Comparison of ENCODE assay signal across 1 mouse cellular context in the genomic region with DNA sequence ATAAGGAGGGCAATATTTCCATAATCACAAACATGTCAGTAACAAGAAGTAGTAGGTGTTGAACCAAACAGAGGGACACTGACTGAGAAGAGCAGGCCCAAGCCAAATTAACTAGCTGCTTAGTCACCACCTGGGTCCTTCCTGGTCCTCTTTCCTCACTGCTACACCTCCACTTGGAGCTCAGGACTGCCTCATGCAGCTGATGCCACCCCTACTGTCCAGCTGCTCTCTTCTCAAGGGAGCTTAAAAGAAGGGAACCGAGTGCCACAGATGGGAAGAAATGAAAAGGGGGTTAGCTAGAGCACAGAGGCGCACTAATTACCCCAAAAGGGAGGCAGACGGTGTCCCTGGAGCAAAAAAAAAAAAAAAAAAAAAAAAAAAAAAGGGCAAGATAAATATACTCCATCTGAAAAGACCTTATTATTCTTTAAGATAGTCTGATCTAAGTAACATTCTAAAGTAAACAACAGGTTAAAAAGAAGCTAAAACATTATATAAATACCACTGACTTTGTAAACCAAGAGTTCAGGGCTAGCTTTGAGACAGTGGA.
TF ChIP-seq lines count a peak whose summit lies in the region.

No protein-coding gene starts in this region.

TF ChIP-seq in MEL, 35 proteins besides CTCF, POLR2A, EP300 and RAD21 (continued from another document):
- TF ChIP-seq ZNF384 (IDR thresholded peaks at IDR 0.05; ENCODE audit: low read depth, low read length): peak; percentile 75
